Mouse (Mus musculus) forebrain, embryonic 12.5 days (tissue): ENCODE results near the gene Cers6. TPM values are rescaled to one million over a fixed set of nuclear protein-coding genes. Genes with fewer than 3 reads are reported as not detected.
A peak's percentile ranks its signal among the peaks of the same experiment; 100 is the strongest.

ENCODE experiments used
- ATAC-seq: fragments of 200-750 bp; cut with Nextera tagmentation; 2 replicates; pipeline ENCODE4 v1.8.0; 2017; ENCODE audit warnings: moderate TSS enrichment; ENCODE audit not compliant: low FRiP score
- H3K27ac ChIP-seq: fragments of 300-500 bp; sonication (generic); 2 replicates; pipeline ENCODE4 v1.5.1; 2016; ENCODE audit warnings: mild to moderate bottlenecking
- H3K27me3 ChIP-seq: fragments of 300-500 bp; sonication (generic); 2 replicates; pipeline ENCODE4 v1.6.1; 2016; ENCODE audit warnings: mild to moderate bottlenecking
- H3K36me3 ChIP-seq: fragments of 300-500 bp; sonication (generic); replicated peaks from 2 replicates; pipeline ENCODE4 v1.6.1; 2016; ENCODE audit warnings: mild to moderate bottlenecking
- H3K4me1 ChIP-seq: fragments of 300-500 bp; sonication (generic); 2 replicates; pipeline ENCODE4 v1.6.1; 2016
- H3K4me2 ChIP-seq: fragments of 300-500 bp; sonication (generic); 2 replicates; pipeline ENCODE4 v1.6.1; 2016; ENCODE audit warnings: mild to moderate bottlenecking, moderate library complexity
- H3K4me3 ChIP-seq: fragments of 300-500 bp; sonication (generic); replicated peaks from 2 replicates; pipeline ENCODE4 v1.5.1; 2016; ENCODE audit warnings: mild to moderate bottlenecking
- H3K9ac ChIP-seq: fragments of 300-500 bp; sonication (generic); 2 replicates; pipeline ENCODE4 v1.6.1; 2016; ENCODE audit warnings: mild to moderate bottlenecking
- H3K9me3 ChIP-seq: fragments of 300-500 bp; sonication (generic); 2 replicates; pipeline ENCODE4 v1.6.1; 2016
- WGBS: fragments of 180-500 bp; shearing (Covaris S2); methylation state at CpG from one replicate; pipeline ENCODE4 v1.1.7; 2016; 5-methylcytosine and 5-hydroxymethylcytosine counted together
- polyA plus RNA-seq: library from polyadenylated mRNA; unstranded; fragments of >200 nt; fragmentation: Nextera tagmentation; extraction: Ambion mirVana; gene quantifications from 2 replicates; pipeline ENCODE4 v1.2.1, GENCODE M21; 2016

Cers6 gene
- polyA plus RNA-seq, 1 experiment from 2014 or later = 34.8 TPM

- H3K4me3 ChIP-seq = no peak overlapping the region
- 78% methylated on average over 4 of the region's 4 CpGs for WGBS
- no peak overlapping the region for H3K4me2 ChIP-seq
- no peaks in the 10 kb centered on the region for H3K27me3 ChIP-seq
- H3K9me3 ChIP-seq = no peaks in the 10 kb centered on the region
- no peak overlapping the region for H3K27ac ChIP-seq
- no peak overlapping the region for H3K9ac ChIP-seq
- H3K36me3 ChIP-seq = no peaks in the 10 kb centered on the region
- no peak for ATAC-seq
- H3K4me1 ChIP-seq = peaks cover 6% of the 10 kb centered on the region
These were observed 260.4 kb downstream of the Cers6 start for GRCm38 (mm10) chr2:69121681-69122080.

- Histone ChIP-seq H3K4me1 (peaks cover 14% of the 10 kb centered on the region), H3K27me3 (no peaks in the 10 kb centered on the region), H3K27ac (no peak overlapping the region), H3K4me3 (no peak overlapping the region), H3K9me3 (no peaks in the 10 kb centered on the region), H3K36me3 (no peaks in the 10 kb centered on the region), H3K4me2 (no peak overlapping the region), H3K9ac (no peak overlapping the region)
- ATAC-seq = peak; percentile 61; the same call in 1 of the 2 replicates
- 44% methylated on average over 3 of the region's 3 CpGs for WGBS
These were observed 264.2 kb downstream of the Cers6 start for GRCm38 (mm10) chr2:69125425-69125824.

GRCm38 (mm10) chr2:69128321-69128720 is 267.1 kb downstream of the Cers6 start:
- Histone ChIP-seq H3K9ac (no peak overlapping the region), H3K4me3 (no peak overlapping the region), H3K4me2 (no peak overlapping the region), H3K9me3 (no peaks in the 10 kb centered on the region), H3K27me3 (no peaks in the 10 kb centered on the region), H3K27ac (no peak overlapping the region), H3K36me3 (no peaks in the 10 kb centered on the region), H3K4me1 (peaks cover 14% of the 10 kb centered on the region)
- WGBS = 80% methylated on average over 7 of the region's 7 CpGs
- 0 out of 2 replicates have a peak, but pooled peaks have one; percentile 51 for ATAC-seq

GRCm38 (mm10) chr2:69128921-69129395 is 267.7 kb downstream of the Cers6 start:
- Histone ChIP-seq H3K4me1 (peaks cover 14% of the 10 kb centered on the region), H3K9me3 (no peaks in the 10 kb centered on the region), H3K9ac (no peak overlapping the region), H3K27ac (no peak overlapping the region), H3K4me2 (no peak overlapping the region), H3K36me3 (no peaks in the 10 kb centered on the region), H3K4me3 (no peak overlapping the region), H3K27me3 (no peaks in the 10 kb centered on the region)
- ATAC-seq = peak; percentile 73
- 37% methylated on average over 10 of the region's 10 CpGs for WGBS

GRCm38 (mm10) chr2:69129425-69130210 is 268.4 kb downstream of the Cers6 start:
- H3K4me2 ChIP-seq = no peak overlapping the region
- H3K4me3 ChIP-seq = no peak overlapping the region
- ATAC-seq = no peak
- H3K27ac ChIP-seq = no peak overlapping the region
- H3K36me3 ChIP-seq = no peaks in the 10 kb centered on the region
- H3K9me3 ChIP-seq = no peaks in the 10 kb centered on the region
- 77% methylated on average over 7 of the region's 7 CpGs for WGBS
- H3K27me3 ChIP-seq = no peaks in the 10 kb centered on the region
- no peak overlapping the region for H3K9ac ChIP-seq
- H3K4me1 ChIP-seq = peaks cover 14% of the 10 kb centered on the region

- Histone ChIP-seq H3K27me3 (no peaks in the 10 kb centered on the region), H3K4me1 (peaks cover 8% of the 10 kb centered on the region), H3K9me3 (no peaks in the 10 kb centered on the region), H3K9ac (no peak overlapping the region), H3K36me3 (no peaks in the 10 kb centered on the region), H3K4me2 (no peak overlapping the region), H3K4me3 (no peak overlapping the region), H3K27ac (no peak overlapping the region)
- WGBS = 74% methylated on average over 3 of the region's 3 CpGs
- no peak for ATAC-seq
These were observed 270.8 kb downstream of the Cers6 start for GRCm38 (mm10) chr2:69132046-69132445.

GRCm38 (mm10) chr2:69132488-69133040 is 271.3 kb downstream of the Cers6 start:
- Histone ChIP-seq H3K4me3 (no peak overlapping the region), H3K4me2 (no peak overlapping the region), H3K4me1 (peaks cover 8% of the 10 kb centered on the region), H3K9me3 (no peaks in the 10 kb centered on the region), H3K27me3 (no peaks in the 10 kb centered on the region), H3K27ac (no peak overlapping the region), H3K36me3 (no peaks in the 10 kb centered on the region), H3K9ac (no peak overlapping the region)
- WGBS = 70% methylated on average over 5 of the region's 5 CpGs
- no peak for ATAC-seq

GRCm38 (mm10) chr2:69134186-69134585 is 272.9 kb downstream of the Cers6 start:
- Histone ChIP-seq H3K4me3 (no peak overlapping the region), H3K9me3 (no peaks in the 10 kb centered on the region), H3K36me3 (no peaks in the 10 kb centered on the region), H3K4me1 (peaks cover 4% of the 10 kb centered on the region), H3K27me3 (no peaks in the 10 kb centered on the region), H3K4me2 (no peak overlapping the region), H3K27ac (no peak overlapping the region), H3K9ac (no peak overlapping the region)
- no peak for ATAC-seq
- 92% methylated on average over 1 of the region's 1 CpGs for WGBS

- Histone ChIP-seq H3K9ac (no peak overlapping the region), H3K27ac (no peak overlapping the region), H3K27me3 (no peaks in the 10 kb centered on the region), H3K4me3 (no peak overlapping the region), H3K36me3 (no peaks in the 10 kb centered on the region), H3K9me3 (no peaks in the 10 kb centered on the region), H3K4me1 (no peaks in the 10 kb centered on the region), H3K4me2 (no peak overlapping the region)
- ATAC-seq = no peak
- WGBS = 76% methylated on average over 9 of the region's 9 CpGs
These were observed 273.7 kb downstream of the Cers6 start for GRCm38 (mm10) chr2:69134937-69135336.

GRCm38 (mm10) chr2:69135661-69136576 is 274.7 kb downstream of the Cers6 start, which contains the start of gene Nostrin:
Gene Nostrin (plus strand): TSS chr2:69135800.
- ATAC-seq = no peak
- H3K27ac ChIP-seq = no peak within 1 kb of the TSS

GRCm38 (mm10) chr2:69137406-69138084 is 276.3 kb downstream of the Cers6 start:
- 94% methylated on average over 10 of the region's 10 CpGs for WGBS
- H3K36me3 ChIP-seq = no peaks in the 10 kb centered on the region
- no peak overlapping the region for H3K9ac ChIP-seq
- no peaks in the 10 kb centered on the region for H3K27me3 ChIP-seq
- no peaks in the 10 kb centered on the region for H3K4me1 ChIP-seq
- H3K4me2 ChIP-seq = no peak overlapping the region
- no peak for ATAC-seq
- H3K27ac ChIP-seq = no peak overlapping the region
- no peak overlapping the region for H3K4me3 ChIP-seq
- H3K9me3 ChIP-seq = no peaks in the 10 kb centered on the region

More at GRCm38 (mm10) chr2:69135661-69136576, 274.7 kb downstream of the Cers6 start, which contains the start of gene Nostrin:
- H3K4me3 ChIP-seq = no peak within 1 kb of the TSS
- no peak within 1 kb of the TSS for H3K9ac ChIP-seq
- no peaks in the 10 kb centered on the region for H3K9me3 ChIP-seq
- no peak within 1 kb of the TSS for H3K4me2 ChIP-seq
- 84% methylated on average over 15 of the region's 15 CpGs for WGBS
- H3K4me1 ChIP-seq = no peaks in the 10 kb centered on the region
- no peaks in the 10 kb centered on the region for H3K36me3 ChIP-seq
- no peaks in the 10 kb centered on the region for H3K27me3 ChIP-seq
